Mouse (Mus musculus): ENCODE data around the gene Slc25a31.
A peak's percentile ranks its signal among the peaks of the same experiment; 100 is the strongest.

Gene Slc25a31

DNA sequence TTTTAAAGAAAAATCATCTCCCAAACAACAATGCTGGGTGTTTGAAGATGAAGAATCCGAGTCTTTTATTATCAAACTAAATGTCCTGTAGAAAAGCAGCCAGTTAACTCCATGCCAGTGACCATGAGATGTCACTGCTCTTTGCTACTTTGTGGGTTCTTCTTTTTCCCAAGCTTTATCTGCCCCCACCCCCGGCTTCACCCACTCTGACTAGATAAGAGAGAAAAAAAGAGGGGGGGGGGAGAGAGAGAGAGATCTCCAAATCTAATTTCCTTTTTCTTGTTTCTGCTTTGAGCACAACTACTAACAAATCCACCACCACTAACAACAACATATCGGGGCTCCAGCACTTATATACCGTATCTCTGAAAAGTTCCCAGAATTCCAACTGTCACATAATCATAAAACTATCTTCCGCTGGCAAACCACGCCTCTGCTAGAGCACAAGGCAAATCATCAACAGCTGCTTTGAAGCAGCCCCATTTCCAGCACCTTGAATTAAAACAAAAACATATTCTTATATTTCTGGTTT is 29.8 kb downstream of the Slc25a31 start:
- no peak for DNase-seq

GRCm38 (mm10) chr3:40744024-40744835 is 35.6 kb downstream of the Slc25a31 start, which contains the start of gene Hspa4l:
TSS of gene Hspa4l (plus strand) at chr3:40744495.
- DNase-seq, result no peak

GRCm38 (mm10) chr3:40744836-40745660 is 36.4 kb downstream of the Slc25a31 start:
- DNase-seq, result peak; percentile 95

- DNase-seq, result no peak
Observed at GRCm38 (mm10) chr3:40745661-40746547, 37.2 kb downstream of the Slc25a31 start.

GRCm38 (mm10) chr3:40760746-40761145 is 52.1 kb downstream of the Slc25a31 start:
- no peak for DNase-seq

GRCm38 (mm10) chr3:40761312-40761711 is 52.7 kb downstream of the Slc25a31 start:
- no peak for DNase-seq

Measured in kidney, postnatal 10 days (tissue).